Mouse (Mus musculus): Measurements from ENCODE around the gene Actg1.

- TF ChIP-seq CTCF (IDR thresholded peaks at IDR 0.05; ENCODE audit: low read depth) (no peak), EP300 (IDR thresholded peaks at IDR 0.05; ENCODE audit: low read depth) (no peak)
Observed at GRCm38 (mm10) chr11:120376302-120377160, 28.2 kb upstream of the Actg1 start.

Data from liver, embryonic 14.5 days (tissue).